Comparison of ENCODE assay signal across 7 mouse cellular contexts in genomic region chr12:100167931-100168871, GRCm38 (mm10). TPM values are rescaled to one million over a fixed set of nuclear protein-coding genes. Genes with fewer than 3 reads are reported as not detected.
A peak's percentile ranks its signal among the peaks of the same experiment; 100 is the strongest.
DNase-seq lines count a peak whose midpoint lies in the region; ATAC-seq and TF ChIP-seq lines count a peak whose summit lies in the region.

No protein-coding gene starts in this region.

- peak; percentile 30; the same call in 1 of the 2 replicates for TF ChIP-seq POLR2A in brain, embryonic 14.5 days (IDR thresholded peaks at IDR 0.05; ENCODE audit: borderline replicate concordance, extremely low read depth, insufficient read depth, insufficient read length, poor library complexity, severe bottlenecking)
- TF ChIP-seq POLR2A in liver, adult 2 months (IDR thresholded peaks at IDR 0.05; ENCODE audit: extremely low read depth, insufficient read depth, low read length): no peak

- H3K4me1 ChIP-seq in forebrain, embryonic 14.5 days (ENCODE audit: control insufficient read depth, insufficient read depth, low read length): peaks cover 5% of the 10 kb centered on the region
- H3K4me1 ChIP-seq in hindbrain, embryonic 13.5 days (replicated peaks): peaks cover 20% of the 10 kb centered on the region
- H3K4me1 ChIP-seq in liver, adult 2 months (ENCODE audit: control insufficient read depth, insufficient read depth, low read length): no peaks in the 10 kb centered on the region
- peaks cover 7% of the 10 kb centered on the region for H3K4me1 ChIP-seq in midbrain, embryonic 16.5 days (ENCODE audit: control insufficient read depth, insufficient read depth, low read length)

- peak overlapping the region; percentile 48 for H3K4me2 ChIP-seq in forebrain, embryonic 14.5 days (ENCODE audit: low read length)
- H3K4me2 ChIP-seq in hindbrain, embryonic 13.5 days: peak overlapping the region; percentile 48
- peak overlapping the region; percentile 51 for H3K4me2 ChIP-seq in midbrain, embryonic 16.5 days (ENCODE audit: low read length)

- H3K79me2 ChIP-seq in liver, adult 2 months (ENCODE audit: control insufficient read depth, insufficient read depth, low read length): no peaks in the 10 kb centered on the region

- H3K4me3 ChIP-seq in forebrain, embryonic 14.5 days (ENCODE audit: low read depth, low read length): peak overlapping the region; percentile 18; the same call in 1 of the 2 replicates
- H3K4me3 ChIP-seq in hindbrain, embryonic 13.5 days: peak overlapping the region; percentile 15; the same call in 1 of the 2 replicates
- peak overlapping the region; percentile 48 for H3K4me3 ChIP-seq in liver, adult 2 months (ENCODE audit: insufficient read depth, low read depth, low read length)
- peak overlapping the region; percentile 23 for H3K4me3 ChIP-seq in midbrain, embryonic 16.5 days (ENCODE audit: low read depth, low read length)

- no peaks in the 10 kb centered on the region for H3K36me3 ChIP-seq in forebrain, embryonic 14.5 days (ENCODE audit: control insufficient read depth, insufficient read depth, low read length)
- H3K36me3 ChIP-seq in hindbrain, embryonic 13.5 days: no peaks in the 10 kb centered on the region
- H3K36me3 ChIP-seq in liver, adult 2 months (ENCODE audit: control insufficient read depth, insufficient read depth, low read length): no peaks in the 10 kb centered on the region
- H3K36me3 ChIP-seq in midbrain, embryonic 16.5 days (ENCODE audit: control insufficient read depth, insufficient read depth, low read length): no peaks in the 10 kb centered on the region

- no peaks in the 10 kb centered on the region for H3K27me3 ChIP-seq in forebrain, embryonic 14.5 days (replicated peaks; ENCODE audit: control insufficient read depth, insufficient read depth, low read length)
- no peaks in the 10 kb centered on the region for H3K27me3 ChIP-seq in hindbrain, embryonic 13.5 days
- no peaks in the 10 kb centered on the region for H3K27me3 ChIP-seq in liver, adult 2 months (ENCODE audit: control insufficient read depth, insufficient read depth, low read length)
- H3K27me3 ChIP-seq in midbrain, embryonic 16.5 days (ENCODE audit: control insufficient read depth, insufficient read depth, low read depth, low read length): no peaks in the 10 kb centered on the region

- ATAC-seq in forebrain, embryonic 14.5 days: peak; percentile 66
- ATAC-seq in hindbrain, embryonic 13.5 days (ENCODE audit: low FRiP score): peak; percentile 71
- ATAC-seq in midbrain, embryonic 16.5 days: peak; percentile 59

- H3K9me3 ChIP-seq in forebrain, embryonic 14.5 days (replicated peaks; ENCODE audit: control insufficient read depth, low read length): no peaks in the 10 kb centered on the region
- H3K9me3 ChIP-seq in hindbrain, embryonic 13.5 days: no peaks in the 10 kb centered on the region
- H3K9me3 ChIP-seq in midbrain, embryonic 16.5 days (replicated peaks; ENCODE audit: control insufficient read depth, low read length, poor library complexity, severe bottlenecking): no peaks in the 10 kb centered on the region

- peak; percentile 32 for DNase-seq in MN1 (ENCODE audit: low spot score)
- peak; percentile 84 for DNase-seq in brain, embryonic 14.5 days (ENCODE audit: low read depth)
- DNase-seq in forebrain, embryonic 14.5 days (ENCODE audit: low spot score): peak; percentile 66
- DNase-seq in liver, adult 2 months (ENCODE audit: extremely low read depth, low read depth, low spot score): peak; percentile 27
- DNase-seq in yolk sac, embryonic 10.5 days (ENCODE audit: low spot score): peak; percentile 54

- WGBS in forebrain, embryonic 14.5 days: 10% methylated on average over 28 of the region's 28 CpGs
- WGBS in hindbrain, embryonic 13.5 days: 17% methylated on average over 23 of the region's 28 CpGs
- 20% methylated on average over 24 of the region's 28 CpGs for WGBS in liver, adult 2 months
- 8% methylated on average over 28 of the region's 28 CpGs for WGBS in midbrain, embryonic 16.5 days

- peak overlapping the region; percentile 85 for H3K27ac ChIP-seq in forebrain, embryonic 14.5 days (ENCODE audit: low read depth, low read length)
- peak overlapping the region; percentile 83 for H3K27ac ChIP-seq in hindbrain, embryonic 13.5 days
- H3K27ac ChIP-seq in liver, adult 2 months (replicated peaks; ENCODE audit: insufficient read depth, low read depth, low read length): peak overlapping the region; percentile 25
- peak overlapping the region; percentile 65 for H3K27ac ChIP-seq in midbrain, embryonic 16.5 days (ENCODE audit: low read length)

- TF ChIP-seq CTCF in brain, embryonic 14.5 days (IDR thresholded peaks at IDR 0.05; ENCODE audit: borderline replicate concordance, extremely low read depth, insufficient read depth, insufficient read length): no peak
- no peak for TF ChIP-seq CTCF in liver, adult 2 months (IDR thresholded peaks at IDR 0.05; ENCODE audit: low read depth, low read length)

- H3K9ac ChIP-seq in forebrain, embryonic 14.5 days (ENCODE audit: low read length): peak overlapping the region; percentile 47; the same call in 1 of the 2 replicates
- peak overlapping the region; percentile 55 for H3K9ac ChIP-seq in hindbrain, embryonic 13.5 days
- peak overlapping the region; percentile 32 for H3K9ac ChIP-seq in liver, adult 2 months (ENCODE audit: low read depth, low read length)
- peak overlapping the region; percentile 43; the same call in 1 of the 2 replicates for H3K9ac ChIP-seq in midbrain, embryonic 16.5 days (ENCODE audit: low read depth, low read length)

RNA-seq across cellular contexts. Expression of gene Nrde2, which starts 8.7 kb away (rescaled TPM):
- 16.1 and 16.3 TPM in 2 replicates for polyA plus RNA-seq in brain, embryonic 14.5 days (2012; rRNA removed)
- 12.5 and 13.1 TPM in 2 replicates for polyA plus RNA-seq in forebrain, embryonic 14.5 days (2014; fragmentation: Nextera tagmentation; extraction: Ambion mirVana)
- 14.4 and 14.9 TPM in 2 replicates for polyA plus RNA-seq in hindbrain, embryonic 13.5 days (2015; fragmentation: Nextera tagmentation; extraction: Ambion mirVana)
- total RNA-seq in liver, adult 2 months (2014; rRNA removed): 6.8 and 8.1 TPM in 2 replicates
- 3.4 and 4.5 TPM in 2 replicates for polyA plus RNA-seq in liver, adult 2 months (2012; rRNA removed)
- polyA plus RNA-seq in midbrain, embryonic 16.5 days (2015; fragmentation: Nextera tagmentation; extraction: Ambion mirVana): 11.7 and 12.7 TPM in 2 replicates

RNA-seq across cellular contexts. Expression of gene Calm1, which starts 31.0 kb away (rescaled TPM):
- polyA plus RNA-seq in brain, embryonic 14.5 days (2012; rRNA removed): 545 and 624 TPM in 2 replicates
- polyA plus RNA-seq in forebrain, embryonic 14.5 days (2014; fragmentation: Nextera tagmentation; extraction: Ambion mirVana): 2,256 and 2,267 TPM in 2 replicates
- polyA plus RNA-seq in hindbrain, embryonic 13.5 days (2015; fragmentation: Nextera tagmentation; extraction: Ambion mirVana): 2,269 and 2,272 TPM in 2 replicates
- 117 and 123 TPM in 2 replicates for total RNA-seq in liver, adult 2 months (2014; rRNA removed)
- polyA plus RNA-seq in liver, adult 2 months (2012; rRNA removed): 114 and 119 TPM in 2 replicates
- 2,757 and 3,016 TPM in 2 replicates for polyA plus RNA-seq in midbrain, embryonic 16.5 days (2015; fragmentation: Nextera tagmentation; extraction: Ambion mirVana)

RNA-seq across cellular contexts. Expression of gene Psmc1, which starts 58.2 kb away (rescaled TPM):
- polyA plus RNA-seq in brain, embryonic 14.5 days (2012; rRNA removed): 108 and 128 TPM in 2 replicates
- 295 and 305 TPM in 2 replicates for polyA plus RNA-seq in forebrain, embryonic 14.5 days (2014; fragmentation: Nextera tagmentation; extraction: Ambion mirVana)
- polyA plus RNA-seq in hindbrain, embryonic 13.5 days (2015; fragmentation: Nextera tagmentation; extraction: Ambion mirVana): 282 and 285 TPM in 2 replicates
- 89.4 and 104 TPM in 2 replicates for total RNA-seq in liver, adult 2 months (2014; rRNA removed)
- polyA plus RNA-seq in liver, adult 2 months (2012; rRNA removed): 42.8 and 47.3 TPM in 2 replicates
- 270 and 286 TPM in 2 replicates for polyA plus RNA-seq in midbrain, embryonic 16.5 days (2015; fragmentation: Nextera tagmentation; extraction: Ambion mirVana)

Comparison
In these comparisons a context has a peak if more than half of its experiments do, and no peak if none do; other contexts are left out.
1. Peak in every context shown above with its lines: DNase-seq, ATAC-seq, H3K4me3 ChIP-seq and H3K27ac ChIP-seq.
2. DNase-seq: peak in every context shown above with its lines; median percentile 84 in brain, embryonic 14.5 days; 66 in forebrain, embryonic 14.5 days; 54 in yolk sac, embryonic 10.5 days; 32 in MN1; 27 in liver, adult 2 months.
3. H3K27ac ChIP-seq: peak in every context shown above with its lines; median percentile 85 in forebrain, embryonic 14.5 days; 83 in hindbrain, embryonic 13.5 days; 65 in midbrain, embryonic 16.5 days; 25 in liver, adult 2 months.